Mouse (Mus musculus): ENCODE measurements at regions not wholly inside any gene's neighbourhood (a gene's known extent, or its start where the extent isn't known, plus 50 kb on each side); places are given as distances from the start of the nearest gene placed in this dataset.

GRCm38 (mm10) chr4:87637629-87638379, 395.4 kb downstream of the Mllt3 start:
- 42% methylated on average over 3 of the region's 3 CpGs for WGBS
- 0 out of 2 replicates have a peak, but pooled peaks cover 7% of the 10 kb centered on the region for H3K4me1 ChIP-seq (ENCODE audit: control insufficient read depth, insufficient read depth, low read length)
- no peak overlapping the region for H3K4me3 ChIP-seq (ENCODE audit: insufficient read depth, low read depth, low read length)
- H3K27ac ChIP-seq (ENCODE audit: insufficient read depth, low read depth, low read length), result peak overlapping the region; percentile 20; the same call in 1 of the 2 replicates
- no peak for TF ChIP-seq CTCF (IDR thresholded peaks at IDR 0.05; ENCODE audit: insufficient read depth, low read depth, low read length)
- TF ChIP-seq POLR2A (IDR thresholded peaks at IDR 0.05; ENCODE audit: insufficient read depth, low read depth, low read length), result no peak

- no peak for TF ChIP-seq CTCF (IDR thresholded peaks at IDR 0.05; ENCODE audit: insufficient read depth, low read depth, low read length)
- no peak for TF ChIP-seq POLR2A (IDR thresholded peaks at IDR 0.05; ENCODE audit: insufficient read depth, low read depth, low read length)
- no peaks in the 10 kb centered on the region for H3K4me1 ChIP-seq (ENCODE audit: control insufficient read depth, insufficient read depth, low read length)
- no peak overlapping the region for H3K4me3 ChIP-seq (ENCODE audit: insufficient read depth, low read depth, low read length)
- H3K27ac ChIP-seq (ENCODE audit: insufficient read depth, low read depth, low read length), result no peak overlapping the region
- WGBS, result 83% methylated on average over 1 of the region's 1 CpGs
Observed at GRCm38 (mm10) chr4:87611116-87611515, 380.8 kb upstream of the Slc24a2 start.

GRCm38 (mm10) chr4:87593644-87594043, 363.4 kb upstream of the Slc24a2 start:
- Histone ChIP-seq H3K4me1 (ENCODE audit: control insufficient read depth, insufficient read depth, low read length) (no peaks in the 10 kb centered on the region), H3K27ac (ENCODE audit: insufficient read depth, low read depth, low read length) (no peak overlapping the region), H3K4me3 (ENCODE audit: insufficient read depth, low read depth, low read length) (no peak overlapping the region)
- no peak for TF ChIP-seq CTCF (IDR thresholded peaks at IDR 0.05; ENCODE audit: insufficient read depth, low read depth, low read length)
- TF ChIP-seq POLR2A (IDR thresholded peaks at IDR 0.05; ENCODE audit: insufficient read depth, low read depth, low read length), result no peak
- WGBS, result 85% methylated on average over 3 of the region's 3 CpGs

- no peak overlapping the region for H3K27ac ChIP-seq (ENCODE audit: insufficient read depth, low read depth, low read length)
- TF ChIP-seq CTCF (IDR thresholded peaks at IDR 0.05; ENCODE audit: insufficient read depth, low read depth, low read length) (no peak), POLR2A (IDR thresholded peaks at IDR 0.05; ENCODE audit: insufficient read depth, low read depth, low read length) (no peak)
- no peak overlapping the region for H3K4me3 ChIP-seq (ENCODE audit: insufficient read depth, low read depth, low read length)
- H3K4me1 ChIP-seq (ENCODE audit: control insufficient read depth, insufficient read depth, low read length), result no peaks in the 10 kb centered on the region
- WGBS, result 90% methylated on average over 3 of the region's 3 CpGs
Observed at GRCm38 (mm10) chr4:87590797-87591196, 360.5 kb upstream of the Slc24a2 start.

- 76% methylated on average over 3 of the region's 3 CpGs for WGBS
- Histone ChIP-seq H3K4me3 (ENCODE audit: insufficient read depth, low read depth, low read length) (no peak overlapping the region), H3K4me1 (ENCODE audit: control insufficient read depth, insufficient read depth, low read length) (no peaks in the 10 kb centered on the region), H3K27ac (ENCODE audit: insufficient read depth, low read depth, low read length) (no peak overlapping the region)
- TF ChIP-seq POLR2A (IDR thresholded peaks at IDR 0.05; ENCODE audit: insufficient read depth, low read depth, low read length) (no peak), CTCF (IDR thresholded peaks at IDR 0.05; ENCODE audit: insufficient read depth, low read depth, low read length) (no peak)
Observed at GRCm38 (mm10) chr4:87578164-87578563, 347.9 kb upstream of the Slc24a2 start.

- peaks cover 5% of the 10 kb centered on the region; the same call in 1 of the 2 replicates for H3K4me1 ChIP-seq (ENCODE audit: control insufficient read depth, insufficient read depth, low read length)
- no peak overlapping the region for H3K27ac ChIP-seq (ENCODE audit: insufficient read depth, low read depth, low read length)
- no peak overlapping the region for H3K4me3 ChIP-seq (ENCODE audit: insufficient read depth, low read depth, low read length)
- no peak for TF ChIP-seq POLR2A (IDR thresholded peaks at IDR 0.05; ENCODE audit: insufficient read depth, low read depth, low read length)
- no peak for TF ChIP-seq CTCF (IDR thresholded peaks at IDR 0.05; ENCODE audit: insufficient read depth, low read depth, low read length)
- 58% methylated on average over 8 of the region's 8 CpGs for WGBS
Observed at GRCm38 (mm10) chr4:87570950-87571349, 340.7 kb upstream of the Slc24a2 start.

GRCm38 (mm10) chr4:87570470-87570891, 340.2 kb upstream of the Slc24a2 start:
- WGBS, result 14% methylated on average over 13 of the region's 13 CpGs
- Histone ChIP-seq H3K4me3 (ENCODE audit: insufficient read depth, low read depth, low read length) (peak overlapping the region; percentile 8), H3K27ac (ENCODE audit: insufficient read depth, low read depth, low read length) (no peak overlapping the region), H3K4me1 (ENCODE audit: control insufficient read depth, insufficient read depth, low read length) (peaks cover 5% of the 10 kb centered on the region; the same call in 1 of the 2 replicates)
- TF ChIP-seq POLR2A (IDR thresholded peaks at IDR 0.05; ENCODE audit: insufficient read depth, low read depth, low read length), result no peak
- no peak for TF ChIP-seq CTCF (IDR thresholded peaks at IDR 0.05; ENCODE audit: insufficient read depth, low read depth, low read length)

GRCm38 (mm10) chr4:87566616-87567015, 336.3 kb upstream of the Slc24a2 start:
- H3K4me1 ChIP-seq (ENCODE audit: control insufficient read depth, insufficient read depth, low read length), result peaks cover 5% of the 10 kb centered on the region; the same call in 1 of the 2 replicates
- TF ChIP-seq POLR2A (IDR thresholded peaks at IDR 0.05; ENCODE audit: insufficient read depth, low read depth, low read length) (no peak), CTCF (IDR thresholded peaks at IDR 0.05; ENCODE audit: insufficient read depth, low read depth, low read length) (no peak)
- H3K27ac ChIP-seq (ENCODE audit: insufficient read depth, low read depth, low read length), result no peak overlapping the region
- 88% methylated on average over 2 of the region's 2 CpGs for WGBS
- no peak overlapping the region for H3K4me3 ChIP-seq (ENCODE audit: insufficient read depth, low read depth, low read length)

GRCm38 (mm10) chr4:87554912-87555311, 324.6 kb upstream of the Slc24a2 start:
- Histone ChIP-seq H3K27ac (ENCODE audit: insufficient read depth, low read depth, low read length) (no peak overlapping the region), H3K4me1 (ENCODE audit: control insufficient read depth, insufficient read depth, low read length) (no peaks in the 10 kb centered on the region), H3K4me3 (ENCODE audit: insufficient read depth, low read depth, low read length) (no peak overlapping the region)
- no peak for TF ChIP-seq POLR2A (IDR thresholded peaks at IDR 0.05; ENCODE audit: insufficient read depth, low read depth, low read length)
- no peak for TF ChIP-seq CTCF (IDR thresholded peaks at IDR 0.05; ENCODE audit: insufficient read depth, low read depth, low read length)
- WGBS, result 94% methylated on average over 3 of the region's 3 CpGs
